Comparison of ENCODE assay signal across 15 mouse cellular contexts in genomic region chr8:70551558-70552161, GRCm38 (mm10). TPM values are rescaled to one million over a fixed set of nuclear protein-coding genes. Genes with fewer than 3 reads are reported as not detected.
DNase-seq lines count a peak whose midpoint lies in the region; ATAC-seq and TF ChIP-seq lines count a peak whose summit lies in the region.
"Had no signal": no experiment of that assay in that cellular context is flagged by ENCODE, and none has a peak within 500 bp of the region (broad histone marks: within the 10 kb centered on the region; RNA-seq: fewer than 3 reads in every experiment).

No protein-coding gene starts in this region.

- WGBS in cerebellum, adult 2 months = 28% methylated on average over 3 of the region's 3 CpGs
- WGBS in heart, embryonic 10.5 days = 32% methylated on average over 3 of the region's 3 CpGs
- WGBS in liver, embryonic 12.5 days (ENCODE audit: insufficient replicate concordance) = 34% methylated on average over 3 of the region's 3 CpGs
- WGBS in intestine, postnatal 0 days = 61% methylated on average over 3 of the region's 3 CpGs

- no peak overlapping the region for H3K4me3 ChIP-seq in cerebellum, adult 2 months (replicated peaks; ENCODE audit: insufficient read depth, low read depth, low read length)
- no peak overlapping the region for H3K4me3 ChIP-seq in left cerebral cortex, adult 2 months
- no peak overlapping the region for H3K4me3 ChIP-seq in heart, embryonic 10.5 days
- no peak overlapping the region for H3K4me3 ChIP-seq in liver, embryonic 12.5 days
- H3K4me3 ChIP-seq in intestine, postnatal 0 days (ENCODE audit: low read depth, low read length) = no peak overlapping the region
- H3K4me3 ChIP-seq: embryonic facial prominence, embryonic 13.5 days; forebrain, embryonic 13.5 days; midbrain, embryonic 12.5 days had no signal

- peak; percentile 46 to 62 for DNase-seq in cerebellum, adult 2 months
- DNase-seq in cerebellum, postnatal 10 days = no peak
- no peak for DNase-seq in left cerebral cortex, adult 2 months (ENCODE audit: extremely low spot score in 1 of 2, low spot score in 2 of 2)
- DNase-seq in left cerebral cortex, adult 8-10 months (ENCODE audit: low spot score in 2 of 2) = no peak
- no peak for DNase-seq in heart, embryonic 10.5 days (ENCODE audit: low spot score)
- DNase-seq: cerebellum, adult 9-10 months; kidney, postnatal 25 days; right cerebral cortex, postnatal 25 days had no signal

- H3K27ac ChIP-seq in cerebellum, adult 2 months (ENCODE audit: insufficient read depth, low read length) = peak overlapping the region; percentile 62
- H3K27ac ChIP-seq in left cerebral cortex, adult 2 months = peak overlapping the region; percentile 65
- peak overlapping the region; percentile 17; the same call in 1 of the 2 replicates for H3K27ac ChIP-seq in heart, embryonic 10.5 days
- peak overlapping the region; percentile 13; the same call in 1 of the 2 replicates for H3K27ac ChIP-seq in liver, embryonic 12.5 days
- no peak overlapping the region for H3K27ac ChIP-seq in intestine, postnatal 0 days (ENCODE audit: low read depth, low read length)
- H3K27ac ChIP-seq: embryonic facial prominence, embryonic 13.5 days; forebrain, embryonic 13.5 days; midbrain, embryonic 12.5 days had no signal

- H3K4me2 ChIP-seq in liver, embryonic 12.5 days = no peak overlapping the region
- H3K4me2 ChIP-seq in intestine, postnatal 0 days (replicated peaks; ENCODE audit: low read depth) = no peak overlapping the region
- H3K4me2 ChIP-seq: embryonic facial prominence, embryonic 13.5 days; forebrain, embryonic 13.5 days; midbrain, embryonic 12.5 days had no signal

- no peaks in the 10 kb centered on the region for H3K36me3 ChIP-seq in heart, embryonic 10.5 days
- H3K36me3 ChIP-seq in liver, embryonic 12.5 days = peaks cover 2% of the 10 kb centered on the region; the same call in 1 of the 2 replicates
- no peaks in the 10 kb centered on the region; the same call in 1 of the 2 replicates for H3K36me3 ChIP-seq in intestine, postnatal 0 days (ENCODE audit: control insufficient read depth, insufficient read depth)
- H3K36me3 ChIP-seq: embryonic facial prominence, embryonic 13.5 days; midbrain, embryonic 12.5 days had no signal

- no peak for TF ChIP-seq CTCF in cerebellum, adult 2 months (IDR thresholded peaks at IDR 0.05; ENCODE audit: borderline replicate concordance, insufficient read depth, low read depth, low read length)
- TF ChIP-seq CTCF in left cerebral cortex, adult 2 months (IDR thresholded peaks at IDR 0.05) = no peak
- no peak for TF ChIP-seq CTCF in intestine, postnatal 0 days (IDR thresholded peaks at IDR 0.05; ENCODE audit: low read depth)

- H3K9me3 ChIP-seq in heart, embryonic 10.5 days = no peaks in the 10 kb centered on the region
- H3K9me3 ChIP-seq in liver, embryonic 12.5 days (replicated peaks) = no peaks in the 10 kb centered on the region
- no peaks in the 10 kb centered on the region for H3K9me3 ChIP-seq in intestine, postnatal 0 days (ENCODE audit: control insufficient read depth)
- H3K9me3 ChIP-seq: embryonic facial prominence, embryonic 13.5 days; forebrain, embryonic 13.5 days; midbrain, embryonic 12.5 days had no signal

- H3K4me1 ChIP-seq in cerebellum, adult 2 months (ENCODE audit: control insufficient read depth, insufficient read depth, low read length) = peaks cover 53% of the 10 kb centered on the region
- H3K4me1 ChIP-seq in heart, embryonic 10.5 days = peaks cover 55% of the 10 kb centered on the region
- H3K4me1 ChIP-seq in liver, embryonic 12.5 days = peaks cover 89% of the 10 kb centered on the region
- peaks cover 18% of the 10 kb centered on the region for H3K4me1 ChIP-seq in intestine, postnatal 0 days (replicated peaks; ENCODE audit: control insufficient read depth, insufficient read depth, low read length)

- 0 out of 2 replicates have a peak overlapping the region, but pooled peaks have one; percentile 11 for H3K9ac ChIP-seq in liver, embryonic 12.5 days
- H3K9ac ChIP-seq in intestine, postnatal 0 days (ENCODE audit: low read depth, low read length) = no peak overlapping the region
- H3K9ac ChIP-seq: embryonic facial prominence, embryonic 13.5 days; forebrain, embryonic 13.5 days; midbrain, embryonic 12.5 days had no signal

- no peak for TF ChIP-seq POLR2A in cerebellum, adult 2 months (IDR thresholded peaks at IDR 0.05; ENCODE audit: borderline replicate concordance, insufficient read depth, low read length)

- no peaks in the 10 kb centered on the region for H3K27me3 ChIP-seq in cerebellum, adult 2 months (ENCODE audit: control insufficient read depth, insufficient read depth, low read length)
- no peaks in the 10 kb centered on the region for H3K27me3 ChIP-seq in heart, embryonic 10.5 days (ENCODE audit: insufficient read depth, poor library complexity, severe bottlenecking)
- H3K27me3 ChIP-seq in liver, embryonic 12.5 days (replicated peaks) = no peaks in the 10 kb centered on the region
- H3K27me3 ChIP-seq in intestine, postnatal 0 days (replicated peaks; ENCODE audit: control insufficient read depth, insufficient read depth, low read length) = no peaks in the 10 kb centered on the region
- H3K27me3 ChIP-seq: embryonic facial prominence, embryonic 13.5 days; forebrain, embryonic 13.5 days; midbrain, embryonic 12.5 days had no signal

- intact Hi-C loops in left cerebral cortex, adult 2 months (cut with DNase I) = no loop called here

- ATAC-seq in liver, embryonic 12.5 days = no peak
- no peak for ATAC-seq in activated CD4-positive, CD25-positive, alpha-beta regulatory T cell, adult 4 months
- ATAC-seq in intestine, postnatal 0 days = no peak
- ATAC-seq: forebrain, embryonic 13.5 days; inflammation-experienced regulatory T-cells, adult 6 months had no signal

RNA-seq across cellular contexts. Expression of gene Ell, which starts 12.4 kb away (rescaled TPM):
- 27.9 and 29.1 TPM in 2 replicates for polyA plus RNA-seq in cerebellum, adult 2 months (2012; rRNA removed)
- total RNA-seq in left cerebral cortex, adult 2 months (2021) = 10 to 100 TPM; 18.6 to 20.8 TPM
- 10 to 100 TPM; 17.6 to 25.3 (median 19.2) TPM for total RNA-seq in left cerebral cortex, adult 8-10 months (2022)
- polyA plus RNA-seq in heart, embryonic 10.5 days (2016; fragmentation: Nextera tagmentation; extraction: Ambion mirVana) = 15.8 and 18.5 TPM in 2 replicates
- 13.1 TPM in 2 replicates for polyA plus RNA-seq in liver, embryonic 12.5 days (2016; fragmentation: Nextera tagmentation; extraction: Ambion mirVana)
- polyA plus RNA-seq in activated CD4-positive, CD25-positive, alpha-beta regulatory T cell, adult 4 months (2017; shearing (Covaris generic)) = 10 to 100 TPM; 27.8 to 35.2 TPM
- polyA plus RNA-seq in intestine, postnatal 0 days (2015; fragmentation: Nextera tagmentation; extraction: Ambion mirVana) = 11.8 and 13.0 TPM in 2 replicates

RNA-seq across cellular contexts. Expression of gene Kxd1, which starts 23.9 kb away (rescaled TPM):
- 63.4 and 65.9 TPM in 2 replicates for polyA plus RNA-seq in cerebellum, adult 2 months (2012; rRNA removed)
- total RNA-seq in left cerebral cortex, adult 2 months (2021) = 10 to 100 TPM; 39.8 to 44.4 TPM
- total RNA-seq in left cerebral cortex, adult 8-10 months (2022) = 10 to 100 TPM; 43.0 to 52.5 (median 47.1) TPM
- polyA plus RNA-seq in heart, embryonic 10.5 days (2016; fragmentation: Nextera tagmentation; extraction: Ambion mirVana) = 67.0 and 68.3 TPM in 2 replicates
- polyA plus RNA-seq in liver, embryonic 12.5 days (2016; fragmentation: Nextera tagmentation; extraction: Ambion mirVana) = 44.7 and 45.0 TPM in 2 replicates
- polyA plus RNA-seq in activated CD4-positive, CD25-positive, alpha-beta regulatory T cell, adult 4 months (2017; shearing (Covaris generic)) = 100 to 1,000 TPM; 176 to 180 TPM
- 46.4 and 52.1 TPM in 2 replicates for polyA plus RNA-seq in intestine, postnatal 0 days (2015; fragmentation: Nextera tagmentation; extraction: Ambion mirVana)

RNA-seq across cellular contexts. Expression of gene Fkbp8, which starts 24.1 kb away (rescaled TPM):
- polyA plus RNA-seq in cerebellum, adult 2 months (2012; rRNA removed) = 531 and 552 TPM in 2 replicates
- total RNA-seq in left cerebral cortex, adult 2 months (2021) = 100 to 1,000 TPM; 392 to 410 TPM
- total RNA-seq in left cerebral cortex, adult 8-10 months (2022) = 100 to 1,000 TPM; 419 to 440 (median 422) TPM
- 295 and 310 TPM in 2 replicates for polyA plus RNA-seq in heart, embryonic 10.5 days (2016; fragmentation: Nextera tagmentation; extraction: Ambion mirVana)
- 223 and 224 TPM in 2 replicates for polyA plus RNA-seq in liver, embryonic 12.5 days (2016; fragmentation: Nextera tagmentation; extraction: Ambion mirVana)
- 100 to 1,000 TPM; 131 to 163 TPM for polyA plus RNA-seq in activated CD4-positive, CD25-positive, alpha-beta regulatory T cell, adult 4 months (2017; shearing (Covaris generic))
- 199 and 203 TPM in 2 replicates for polyA plus RNA-seq in intestine, postnatal 0 days (2015; fragmentation: Nextera tagmentation; extraction: Ambion mirVana)

RNA-seq across cellular contexts. Expression of gene Uba52, which starts 41.1 kb away (rescaled TPM):
- polyA plus RNA-seq in cerebellum, adult 2 months (2012; rRNA removed) = 920 and 977 TPM in 2 replicates
- 100 to 1,000 TPM; 788 to 861 TPM for total RNA-seq in left cerebral cortex, adult 2 months (2021)
- 1,000 to 10,000 TPM in 1 of 4 experiments, 100 to 1,000 TPM in 3; 847 to 1,003 (median 930) TPM for total RNA-seq in left cerebral cortex, adult 8-10 months (2022)
- polyA plus RNA-seq in heart, embryonic 10.5 days (2016; fragmentation: Nextera tagmentation; extraction: Ambion mirVana) = 751 and 801 TPM in 2 replicates
- 841 and 876 TPM in 2 replicates for polyA plus RNA-seq in liver, embryonic 12.5 days (2016; fragmentation: Nextera tagmentation; extraction: Ambion mirVana)
- polyA plus RNA-seq in activated CD4-positive, CD25-positive, alpha-beta regulatory T cell, adult 4 months (2017; shearing (Covaris generic)) = 1,000 to 10,000 TPM; 3,631 to 4,013 TPM
- 805 and 863 TPM in 2 replicates for polyA plus RNA-seq in intestine, postnatal 0 days (2015; fragmentation: Nextera tagmentation; extraction: Ambion mirVana)

RNA-seq across cellular contexts. Expression of gene Isyna1, which starts 42.5 kb away (rescaled TPM):
- 55.3 and 61.4 TPM in 2 replicates for polyA plus RNA-seq in cerebellum, adult 2 months (2012; rRNA removed)
- total RNA-seq in left cerebral cortex, adult 2 months (2021) = 10 to 100 TPM; 52.9 to 55.3 TPM
- total RNA-seq in left cerebral cortex, adult 8-10 months (2022) = 10 to 100 TPM; 54.5 to 60.3 (median 56.5) TPM
- 192 and 214 TPM in 2 replicates for polyA plus RNA-seq in heart, embryonic 10.5 days (2016; fragmentation: Nextera tagmentation; extraction: Ambion mirVana)
- polyA plus RNA-seq in liver, embryonic 12.5 days (2016; fragmentation: Nextera tagmentation; extraction: Ambion mirVana) = 114 and 115 TPM in 2 replicates
- 10 to 100 TPM; 19.3 to 44.6 TPM for polyA plus RNA-seq in activated CD4-positive, CD25-positive, alpha-beta regulatory T cell, adult 4 months (2017; shearing (Covaris generic))
- polyA plus RNA-seq in intestine, postnatal 0 days (2015; fragmentation: Nextera tagmentation; extraction: Ambion mirVana) = 19.4 and 21.0 TPM in 2 replicates

Comparison
In these comparisons a context has a peak if more than half of its experiments do, and no peak if none do; other contexts are left out.
1. DNase-seq: peak in cerebellum, adult 2 months (2 of 2); none in cerebellum, postnatal 10 days (0 of 2), left cerebral cortex, adult 2 months (0 of 2), left cerebral cortex, adult 8-10 months (0 of 2) and heart, embryonic 10.5 days (single experiment).